Mouse (Mus musculus) liver, postnatal 0 days (tissue): ENCODE results near the gene Gm5105. TPM values are rescaled to one million over a fixed set of nuclear protein-coding genes. Genes with fewer than 3 reads are reported as not detected.

Experiments
- ATAC-seq: fragments of 200-750 bp; cut with Nextera tagmentation; 2 replicates; pipeline ENCODE4 v1.8.0; 2017; ENCODE audit warnings: mild to moderate bottlenecking, moderate library complexity
- DNase-seq: peaks from one replicate; pipeline ENCODE4 v3.0.0-alpha.2; 2016
- H3K27ac ChIP-seq: fragments of 300-500 bp; sonication (generic); 2 replicates; pipeline ENCODE4 v1.5.1; 2014; ENCODE audit warnings: antibody characterized with exemption, moderate library complexity, mild to moderate bottlenecking, low read depth
- H3K27me3 ChIP-seq: fragments of 300-500 bp; sonication (generic); 2 replicates; pipeline ENCODE4 v1.6.1; 2014; ENCODE audit warnings: low read length, control low read depth, mixed read lengths; ENCODE audit not compliant: insufficient read depth
- H3K36me3 ChIP-seq: fragments of 300-500 bp; sonication (generic); replicated peaks from 2 replicates; pipeline ENCODE4 v1.6.1; 2014; ENCODE audit warnings: mild to moderate bottlenecking, control low read depth, low read length, moderate library complexity, mixed read lengths; ENCODE audit not compliant: insufficient read depth
- H3K4me1 ChIP-seq: fragments of 300-500 bp; sonication (generic); 2 replicates; pipeline ENCODE4 v1.6.1; 2014; ENCODE audit warnings: antibody characterized with exemption, mild to moderate bottlenecking, control low read depth; ENCODE audit not compliant: insufficient read depth
- H3K4me2 ChIP-seq: fragments of 300-500 bp; sonication (generic); 2 replicates; pipeline ENCODE4 v1.6.1; 2014; ENCODE audit warnings: low read depth, mild to moderate bottlenecking, low read length, moderate library complexity, mixed read lengths
- H3K4me3 ChIP-seq: fragments of 300-500 bp; sonication (generic); 2 replicates; pipeline ENCODE4 v1.5.1; 2014; ENCODE audit warnings: low read depth, low read length
- H3K9ac ChIP-seq: fragments of 300-500 bp; sonication (generic); replicated peaks from 2 replicates; pipeline ENCODE4 v1.6.1; 2014; ENCODE audit warnings: mild to moderate bottlenecking, moderate library complexity
- H3K9me3 ChIP-seq: fragments of 300-500 bp; sonication (generic); 2 replicates; pipeline ENCODE4 v1.6.1; 2016; ENCODE audit warnings: mild to moderate bottlenecking, control low read depth, low read length, mixed read lengths
- CTCF ChIP-seq: sonication (generic); IDR thresholded peaks from 2 replicates; pipeline ENCODE4 v1.5.1; 2016; ENCODE audit warnings: antibody characterized with exemption, low read depth
- EP300 ChIP-seq: IDR thresholded peaks from 2 replicates; pipeline ENCODE4 v1.6.1; 2016; ENCODE audit warnings: antibody characterized with exemption, low read depth, mild to moderate bottlenecking
- WGBS: fragments of 180-500 bp; shearing (Covaris S2); extraction: QIAGEN DNeasy Blood & Tissue Kit; methylation state at CpG from one replicate; pipeline ENCODE4 v1.1.7; 2014; ENCODE audit not compliant: insufficient replicate concordance; 5-methylcytosine and 5-hydroxymethylcytosine counted together
- polyA plus RNA-seq: library from polyadenylated mRNA; unstranded; fragments of >200 nt; fragmentation: Nextera tagmentation; extraction: Ambion mirVana; gene quantifications from 2 replicates; pipeline ENCODE4 v1.2.1, GENCODE M21; 2015

Gm5105 gene
- polyA plus RNA-seq, 1 experiment from 2014 or later = not detected

- DNase-seq (no peak), ATAC-seq (no peak)
- H3K4me2 ChIP-seq = no peak overlapping the region
- no peaks in the 10 kb centered on the region for H3K36me3 ChIP-seq
- H3K9me3 ChIP-seq = no peaks in the 10 kb centered on the region
- no peaks in the 10 kb centered on the region for H3K4me1 ChIP-seq
- no peak overlapping the region for H3K27ac ChIP-seq
- no peak overlapping the region for H3K4me3 ChIP-seq
- no peak overlapping the region for H3K9ac ChIP-seq
- WGBS = 35% methylated on average over 10 of the region's 10 CpGs
- TF ChIP-seq CTCF = no peak
- no peak for TF ChIP-seq EP300
- H3K27me3 ChIP-seq = no peaks in the 10 kb centered on the region
Measured at GRCm38 (mm10) chr3:138026286-138026685, 40.9 kb downstream of the Gm5105 start.

GRCm38 (mm10) chr3:138022651-138023050 is 44.5 kb downstream of the Gm5105 start:
- DNase-seq (no peak), ATAC-seq (no peak)
- H3K9ac ChIP-seq = no peak overlapping the region
- TF ChIP-seq CTCF = no peak
- TF ChIP-seq EP300 = no peak
- H3K36me3 ChIP-seq = no peaks in the 10 kb centered on the region
- no peaks in the 10 kb centered on the region for H3K27me3 ChIP-seq
- H3K9me3 ChIP-seq = no peaks in the 10 kb centered on the region
- WGBS = 86% methylated on average over 4 of the region's 4 CpGs
- no peak overlapping the region for H3K4me3 ChIP-seq
- H3K4me1 ChIP-seq = no peaks in the 10 kb centered on the region
- no peak overlapping the region for H3K4me2 ChIP-seq
- no peak overlapping the region for H3K27ac ChIP-seq

- H3K9me3 ChIP-seq = no peaks in the 10 kb centered on the region
- H3K4me1 ChIP-seq = no peaks in the 10 kb centered on the region
- no peak overlapping the region for H3K4me2 ChIP-seq
- TF ChIP-seq EP300 = no peak
- TF ChIP-seq CTCF = no peak
- 67% methylated on average over 4 of the region's 4 CpGs for WGBS
- H3K27ac ChIP-seq = no peak overlapping the region
- DNase-seq (no peak), ATAC-seq (no peak)
- H3K9ac ChIP-seq = no peak overlapping the region
- H3K4me3 ChIP-seq = no peak overlapping the region
- H3K27me3 ChIP-seq = no peaks in the 10 kb centered on the region
- no peaks in the 10 kb centered on the region for H3K36me3 ChIP-seq
Measured at GRCm38 (mm10) chr3:138022003-138022402, 45.2 kb downstream of the Gm5105 start.

- Histone ChIP-seq H3K9me3 (no peaks in the 10 kb centered on the region), H3K27ac (no peak overlapping the region), H3K4me2 (no peak overlapping the region), H3K27me3 (no peaks in the 10 kb centered on the region), H3K4me3 (no peak overlapping the region), H3K36me3 (no peaks in the 10 kb centered on the region), H3K4me1 (peaks cover 2% of the 10 kb centered on the region; the same call in 1 of the 2 replicates), H3K9ac (no peak overlapping the region)
- 84% methylated on average over 12 of the region's 12 CpGs for WGBS
- TF ChIP-seq CTCF (no peak), EP300 (no peak)
- ATAC-seq (no peak), DNase-seq (no peak)
Measured at GRCm38 (mm10) chr3:138016810-138017209, 50.4 kb downstream of the Gm5105 start.

- H3K9ac ChIP-seq = no peak overlapping the region
- H3K9me3 ChIP-seq = no peaks in the 10 kb centered on the region
- H3K36me3 ChIP-seq = no peaks in the 10 kb centered on the region
- no peak overlapping the region for H3K4me3 ChIP-seq
- no peak overlapping the region for H3K27ac ChIP-seq
- H3K4me1 ChIP-seq = peaks cover 2% of the 10 kb centered on the region; the same call in 1 of the 2 replicates
- DNase-seq (no peak), ATAC-seq (no peak)
- no peaks in the 10 kb centered on the region for H3K27me3 ChIP-seq
- no peak overlapping the region for H3K4me2 ChIP-seq
- no peak for TF ChIP-seq CTCF
- TF ChIP-seq EP300 = no peak
- WGBS = 43% methylated on average over 2 of the region's 2 CpGs
Measured at GRCm38 (mm10) chr3:138014725-138015124, 52.5 kb downstream of the Gm5105 start.

GRCm38 (mm10) chr3:138012351-138012750 is 54.8 kb downstream of the Gm5105 start:
- Histone ChIP-seq H3K27ac (no peak overlapping the region), H3K4me2 (peak overlapping the region; percentile 50), H3K9me3 (no peaks in the 10 kb centered on the region), H3K4me3 (peak overlapping the region; percentile 34), H3K9ac (no peak overlapping the region), H3K27me3 (no peaks in the 10 kb centered on the region), H3K36me3 (no peaks in the 10 kb centered on the region), H3K4me1 (peaks cover 2% of the 10 kb centered on the region; the same call in 1 of the 2 replicates)
- TF ChIP-seq EP300 (no peak), CTCF (no peak)
- WGBS = 32% methylated on average over 4 of the region's 4 CpGs
- no peak for ATAC-seq
- no peak for DNase-seq

- WGBS = 60% methylated on average over 6 of the region's 6 CpGs
- no peak for DNase-seq
Measured at GRCm38 (mm10) chr3:138008152-138008551, 59.0 kb downstream of the Gm5105 start.

More at GRCm38 (mm10) chr3:138008152-138008551, 59.0 kb downstream of the Gm5105 start:
- no peak overlapping the region for H3K4me3 ChIP-seq
- peaks cover 2% of the 10 kb centered on the region; the same call in 1 of the 2 replicates for H3K4me1 ChIP-seq
- ATAC-seq = no peak
- TF ChIP-seq EP300 (no peak), CTCF (no peak)
- H3K9me3 ChIP-seq = peaks cover 6% of the 10 kb centered on the region; the same call in 1 of the 2 replicates
- no peak overlapping the region for H3K27ac ChIP-seq
- no peak overlapping the region for H3K9ac ChIP-seq
- H3K27me3 ChIP-seq = no peaks in the 10 kb centered on the region
- H3K36me3 ChIP-seq = no peaks in the 10 kb centered on the region
- H3K4me2 ChIP-seq = no peak overlapping the region
